Mouse (Mus musculus) E14TG2a.4 (cell line): Measurements from ENCODE around the gene Lbp.

ENCODE experiments used
- CTCF ChIP-seq: conservative IDR thresholded peaks from 2 replicates; pipeline ENCODE4 v1.5.1; 2014; ENCODE audit warnings: low read length
- POU5F1 ChIP-seq: IDR thresholded peaks from 2 replicates; pipeline ENCODE4 v1.6.1; 2014; ENCODE audit warnings: low read length, borderline replicate concordance

DNA sequence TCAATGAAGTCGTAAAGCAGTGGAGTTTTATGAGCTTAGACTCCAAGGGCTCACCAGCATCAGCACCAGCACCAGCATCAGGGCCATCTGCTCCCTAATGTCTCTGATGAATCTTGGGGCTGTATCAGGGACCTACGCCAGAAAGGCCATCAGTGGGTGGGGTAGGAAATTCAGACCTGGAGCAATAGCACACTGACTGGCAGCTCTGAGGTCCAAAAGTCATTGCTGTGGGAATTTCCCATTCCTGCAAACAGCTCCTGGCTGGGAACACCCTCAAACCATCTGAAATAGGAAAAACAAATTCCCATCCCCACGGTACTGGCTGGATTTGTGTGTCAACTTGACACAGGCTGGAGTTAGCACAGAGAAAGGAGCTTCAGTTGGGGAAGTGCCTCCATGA is 3.5 kb upstream of the Lbp start:
- TF ChIP-seq CTCF (no peak), POU5F1 (no peak)
